Mouse (Mus musculus) cerebellum, adult 2 months (tissue): ENCODE measurements around the gene Map2.

Source experiments
- CTCF ChIP-seq: fragments of 200-500 bp; IDR thresholded peaks from 2 replicates; pipeline ENCODE4 v1.5.1; 2011; ENCODE audit warnings: low read depth, mild to moderate bottlenecking, control low read depth, low read length, moderate library complexity, borderline replicate concordance; ENCODE audit not compliant: insufficient read depth
- POLR2A ChIP-seq: fragments of 200-500 bp; IDR thresholded peaks from 2 replicates; pipeline ENCODE4 v1.6.1; 2011; ENCODE audit warnings: low read length, control low read depth, borderline replicate concordance; ENCODE audit not compliant: insufficient read depth

DNA sequence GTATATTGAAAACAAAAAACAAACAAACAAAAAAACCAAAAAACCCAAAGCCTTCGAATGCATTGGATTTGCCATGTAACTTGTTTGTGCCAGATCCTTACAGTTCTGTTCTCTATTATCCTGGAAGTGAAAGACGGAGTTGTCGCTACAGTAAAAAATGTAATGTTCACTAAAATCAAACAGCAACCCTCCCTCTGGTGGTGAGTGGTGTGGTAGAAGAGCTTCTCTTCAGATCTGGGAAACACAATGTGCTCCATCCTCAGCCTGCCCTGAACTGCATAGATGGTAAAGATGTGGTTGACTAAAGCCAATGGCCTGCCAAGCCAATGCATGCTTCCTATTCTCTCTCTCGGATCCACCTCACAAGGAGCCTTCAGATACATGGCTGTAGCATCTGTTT lies 105.1 kb downstream of the Map2 start:
- TF ChIP-seq POLR2A, result no peak
- TF ChIP-seq CTCF, result no peak
